Mouse (Mus musculus) 416B (cell line): Measurements from ENCODE around the gene Tmem201.

Experiments used
- DNase-seq: peaks from one replicate; pipeline ENCODE4 v3.0.0; 2011; ENCODE audit warnings: low read depth

Tmem201 gene

GRCm38 (mm10) chr4:149721163-149721562 is 16.7 kb downstream of the Tmem201 start:
- no peak for DNase-seq

DNA sequence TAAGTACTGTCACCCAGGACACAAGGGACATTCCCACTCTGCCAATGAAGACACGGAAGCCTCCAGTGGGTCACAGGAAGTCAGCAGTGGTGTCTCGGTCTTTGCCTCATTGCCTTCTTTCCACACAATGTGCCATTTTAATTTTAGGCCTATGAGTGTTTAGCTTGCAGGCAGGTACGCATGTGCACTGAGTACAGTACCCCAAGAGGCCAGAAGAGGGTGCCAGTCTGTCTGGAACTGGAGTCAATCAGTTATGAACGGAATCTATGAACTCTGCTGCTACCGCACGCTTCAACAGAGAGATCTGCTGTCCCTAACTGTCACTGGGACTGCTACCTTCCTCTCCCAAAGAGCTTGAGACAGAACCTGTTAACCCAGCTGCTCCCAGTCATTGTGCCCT is 18.2 kb downstream of the Tmem201 start:
- peak; percentile 51 for DNase-seq

GRCm38 (mm10) chr4:149714542-149714941 is 23.3 kb downstream of the Tmem201 start:
- no peak for DNase-seq

GRCm38 (mm10) chr4:149711955-149712354 is 25.9 kb downstream of the Tmem201 start:
- DNase-seq, result peak; percentile 52

- DNase-seq, result no peak
Observed at GRCm38 (mm10) chr4:149711485-149711884, 26.4 kb downstream of the Tmem201 start.

DNA sequence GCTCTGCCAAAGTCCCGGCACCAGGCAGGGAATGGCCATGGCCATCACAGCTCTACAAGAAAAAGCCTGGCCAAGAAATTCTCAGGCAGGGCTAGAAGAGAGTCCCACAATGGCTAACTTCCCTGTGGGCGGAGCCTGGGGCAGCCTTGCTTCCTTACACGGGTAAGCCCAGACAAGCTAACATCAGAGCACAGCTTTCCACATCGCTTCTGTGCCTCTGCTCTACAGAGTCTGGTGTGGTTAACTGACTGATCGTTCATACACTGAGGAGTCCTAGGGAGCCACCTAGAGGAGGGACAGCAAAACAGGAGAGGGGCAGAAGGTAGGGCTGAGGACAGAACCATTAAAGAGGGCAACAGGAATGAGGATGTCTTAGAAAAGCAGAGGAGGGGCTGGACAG is 27.3 kb downstream of the Tmem201 start:
- peak; percentile 98 for DNase-seq

GRCm38 (mm10) chr4:149705941-149706340 is 31.9 kb downstream of the Tmem201 start:
- DNase-seq, result no peak

- no peak for DNase-seq
Observed at GRCm38 (mm10) chr4:149705298-149705697, 32.5 kb downstream of the Tmem201 start.

- DNase-seq, result no peak
Observed at GRCm38 (mm10) chr4:149702210-149702979, 35.4 kb downstream of the Tmem201 start, which contains the start of gene Pik3cd. Gene Pik3cd, minus strand, starts transcription at chr4:149702571.

DNA sequence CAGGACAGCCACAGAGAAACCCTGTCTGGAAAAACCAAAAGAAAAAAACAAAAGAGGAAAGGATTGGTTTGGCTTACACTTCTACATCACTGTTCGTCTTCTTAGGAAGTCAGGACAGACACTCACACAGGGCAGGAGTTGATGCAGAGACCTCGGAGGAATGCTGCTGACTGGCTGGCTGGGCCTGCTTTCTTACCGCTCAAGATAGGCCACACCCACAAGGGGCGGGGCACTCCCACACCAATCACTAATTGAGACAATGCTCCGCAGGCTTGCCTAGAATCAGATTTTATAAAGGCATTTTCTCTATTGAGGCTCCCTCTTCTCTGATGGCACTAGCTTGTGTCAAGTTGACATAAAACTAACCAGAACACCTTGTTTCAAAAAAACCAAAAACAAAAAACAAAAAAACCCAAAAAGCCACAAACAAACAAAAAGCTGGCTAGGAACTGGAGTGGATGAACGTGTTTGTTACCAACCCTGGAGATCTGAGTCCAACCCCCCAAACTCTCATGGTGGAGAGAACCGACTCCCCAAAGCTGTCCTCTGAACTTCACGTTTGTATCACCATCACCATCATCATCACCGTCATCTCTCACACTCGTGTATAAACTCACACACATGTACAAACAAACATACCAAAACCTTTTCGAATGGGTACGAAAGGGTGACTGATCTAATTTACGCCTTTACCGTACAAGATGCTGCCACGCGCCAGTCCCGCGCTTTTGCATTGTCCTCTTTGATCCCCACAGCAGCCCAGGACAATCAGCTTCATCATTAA is 36.2 kb downstream of the Tmem201 start:
- no peak for DNase-seq

GRCm38 (mm10) chr4:149699953-149700352 is 37.9 kb downstream of the Tmem201 start:
- DNase-seq, result no peak

GRCm38 (mm10) chr4:149698197-149698821 is 39.5 kb downstream of the Tmem201 start:
- peak; percentile 84 for DNase-seq

DNA sequence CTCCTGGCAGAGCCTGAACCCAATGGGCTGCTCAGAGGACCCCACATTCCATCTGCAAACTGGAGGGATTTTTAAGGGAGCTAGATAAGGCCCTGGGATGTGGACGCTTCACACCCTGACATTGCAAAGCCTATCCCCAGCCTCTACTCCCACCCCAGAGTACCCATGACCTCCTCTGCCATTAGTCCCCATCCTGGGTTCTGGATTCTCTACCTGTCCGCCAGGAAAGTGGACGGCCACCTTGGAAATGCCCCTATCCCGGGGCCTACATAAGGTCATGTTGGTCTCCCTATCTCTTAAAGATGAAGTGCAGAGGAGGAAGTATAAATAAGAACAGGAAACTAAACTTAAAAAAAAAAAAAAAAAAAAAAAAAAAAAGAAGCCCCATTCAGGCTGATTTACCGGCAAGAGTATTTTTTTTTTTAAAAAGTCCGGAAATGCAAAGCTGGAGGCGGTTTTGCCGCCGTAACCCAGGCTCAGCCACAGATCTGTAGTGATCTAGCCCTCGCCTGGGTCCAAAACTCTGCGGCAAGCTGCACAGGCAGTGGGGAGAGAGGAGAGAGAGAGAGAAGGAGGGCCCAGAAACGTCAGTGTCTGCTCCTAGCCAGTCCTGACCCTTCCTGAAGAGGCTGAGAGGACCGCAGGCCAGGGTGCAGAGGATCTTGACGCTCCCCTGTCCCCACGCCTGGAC is 40.2 kb downstream of the Tmem201 start:
- peak; percentile 90 for DNase-seq

GRCm38 (mm10) chr4:149696189-149696971 is 41.5 kb downstream of the Tmem201 start:
- DNase-seq, result no peak

DNA sequence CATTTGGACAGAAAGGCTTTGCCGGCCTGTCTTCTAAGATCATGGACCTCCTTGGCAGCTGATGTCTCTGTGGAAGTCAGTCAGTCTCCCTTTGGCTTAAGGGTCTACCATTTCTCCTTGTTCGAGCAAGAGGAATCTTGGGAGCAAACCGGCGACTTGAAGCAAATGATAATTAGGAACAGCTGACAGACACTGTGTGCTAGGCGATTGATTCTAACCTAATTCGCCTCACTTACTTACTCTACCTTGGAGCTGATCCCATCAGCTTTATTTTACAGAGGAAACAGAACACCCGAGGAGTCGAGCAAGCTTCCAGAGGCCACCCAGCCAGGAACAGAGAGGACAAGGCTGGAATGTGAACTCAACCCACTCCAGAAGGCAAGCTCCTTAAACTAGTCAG is 46.5 kb downstream of the Tmem201 start:
- no peak for DNase-seq

- DNase-seq, result peak; percentile 71
Observed at GRCm38 (mm10) chr4:149690828-149691280, 47.0 kb downstream of the Tmem201 start.

- no peak for DNase-seq
Observed at GRCm38 (mm10) chr4:149689822-149690700, 47.8 kb downstream of the Tmem201 start.

DNA sequence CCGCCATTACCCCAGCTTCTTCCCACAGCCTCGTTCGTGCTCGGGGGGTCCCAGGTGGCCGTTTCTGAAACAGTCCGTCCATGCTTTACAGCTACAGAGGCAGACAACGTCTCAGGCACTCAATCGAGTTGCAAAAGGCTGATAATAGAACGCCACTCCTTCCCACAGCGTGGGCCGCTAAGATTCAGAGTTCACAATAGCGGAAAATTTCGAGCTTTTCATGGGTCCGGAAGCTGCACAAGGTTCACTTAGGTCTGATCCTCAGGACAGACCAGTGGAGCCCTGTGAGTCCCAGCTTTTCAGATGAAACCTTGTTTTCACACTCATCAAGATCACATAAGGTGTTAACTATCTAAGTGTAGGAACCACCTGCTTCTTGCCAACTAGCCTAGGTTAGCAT is 49.0 kb downstream of the Tmem201 start:
- DNase-seq, result no peak

GRCm38 (mm10) chr4:149684841-149685623 is 52.8 kb downstream of the Tmem201 start:
- DNase-seq, result no peak
